Mouse (Mus musculus): ENCODE measurements around the gene Prx.

The Prx gene

DNA sequence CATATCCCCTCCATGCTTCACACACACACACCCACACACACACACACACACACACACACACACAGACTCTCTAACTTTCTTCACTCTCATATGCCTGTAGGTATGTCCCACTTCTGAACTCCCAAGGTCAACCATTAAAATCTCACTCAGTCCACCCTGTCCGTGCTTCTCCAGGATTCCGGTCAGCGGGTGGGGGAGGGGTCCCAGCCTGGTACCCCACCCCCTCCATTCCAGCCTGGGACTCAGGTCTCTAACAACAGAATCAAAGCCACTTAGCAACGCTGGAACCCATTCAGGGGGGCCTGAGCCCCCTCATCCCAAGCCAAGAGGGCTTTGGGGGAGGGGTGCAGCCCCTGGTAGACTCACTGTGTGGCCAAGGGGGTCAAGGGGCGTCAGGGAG is 23.8 kb downstream of the Prx start, which contains the start of gene Hipk4:
TSS of gene Hipk4 (plus strand) at position 301 of the 400 bp plus-strand sequence.
- DNase-seq (ENCODE audit: low read depth, low spot score): no peak

DNA sequence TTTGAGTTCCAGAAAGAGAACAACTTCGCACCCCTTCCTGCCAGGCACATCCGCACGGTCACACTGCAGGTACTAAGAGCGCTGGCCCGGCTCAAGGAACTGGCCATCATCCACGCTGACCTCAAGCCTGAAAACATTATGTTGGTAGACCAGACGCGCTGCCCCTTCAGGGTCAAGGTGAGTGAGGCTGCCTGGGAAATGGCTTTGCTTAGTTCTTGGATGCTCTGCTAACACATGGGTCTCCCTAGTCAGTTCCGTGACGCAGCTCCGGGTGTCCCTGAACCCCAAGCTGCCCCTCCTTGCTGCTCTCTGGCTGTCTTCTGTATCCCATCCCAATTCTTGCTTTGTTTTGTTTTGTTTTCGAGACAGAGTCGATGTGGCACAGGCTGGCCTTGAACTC is 24.7 kb downstream of the Prx start:
- no peak for DNase-seq (ENCODE audit: low read depth, low spot score)

DNA sequence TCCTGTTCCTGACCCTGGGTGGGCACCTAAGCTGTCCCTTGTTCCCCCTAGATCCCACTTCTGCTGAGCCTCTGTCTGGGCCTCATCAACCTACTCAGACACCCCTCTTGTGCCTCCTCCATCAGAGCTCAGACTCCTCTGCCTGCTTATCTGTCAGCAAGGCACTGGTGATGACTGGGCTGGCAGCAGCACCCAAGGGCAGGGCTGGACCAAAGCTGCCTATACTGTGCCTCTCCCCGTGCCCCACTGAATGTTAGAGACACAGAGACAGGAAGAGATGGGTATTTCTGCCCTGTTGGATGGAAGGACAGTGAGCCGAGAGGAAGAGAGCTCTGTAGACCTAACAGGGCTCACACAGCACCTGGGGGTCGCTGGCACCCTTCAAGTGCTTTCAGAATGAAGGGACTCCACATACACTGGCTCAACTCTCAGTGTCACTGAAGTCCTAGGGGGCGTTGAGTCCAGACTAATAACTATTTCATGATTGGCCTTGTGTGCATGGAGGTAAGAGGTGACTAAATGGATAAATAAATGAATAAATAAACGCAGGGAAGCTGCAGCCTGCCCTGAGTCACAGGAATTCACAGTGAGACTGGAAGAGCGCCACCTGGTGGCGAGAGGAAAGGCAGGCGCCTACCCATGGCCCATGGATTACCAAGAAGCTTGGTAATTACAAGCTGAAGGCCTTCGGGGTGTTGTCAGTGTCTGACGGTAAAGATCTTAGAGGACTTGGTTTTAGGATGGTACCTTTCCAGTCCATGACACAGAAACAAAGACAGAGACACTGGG is 27.1 kb downstream of the Prx start:
- DNase-seq (ENCODE audit: low read depth, low spot score): peak; percentile 93

DNA sequence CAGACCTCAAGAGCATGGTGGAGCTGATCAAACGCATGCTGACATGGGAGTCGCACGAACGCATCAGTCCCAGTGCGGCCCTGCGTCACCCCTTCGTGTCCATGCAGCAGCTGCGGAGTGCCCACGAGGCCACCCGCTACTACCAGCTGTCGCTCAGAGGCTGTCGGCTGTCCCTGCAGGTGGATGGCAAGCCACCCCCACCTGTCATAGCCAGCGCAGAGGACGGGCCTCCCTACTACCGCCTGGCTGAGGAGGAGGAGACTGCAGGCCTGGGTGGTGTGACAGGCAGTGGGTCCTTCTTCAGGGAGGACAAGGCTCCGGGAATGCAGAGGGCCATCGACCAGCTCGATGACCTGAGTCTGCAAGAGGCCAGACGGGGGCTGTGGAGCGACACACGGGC is 29.9 kb downstream of the Prx start:
- no peak for DNase-seq (ENCODE audit: low read depth, low spot score)

DNA sequence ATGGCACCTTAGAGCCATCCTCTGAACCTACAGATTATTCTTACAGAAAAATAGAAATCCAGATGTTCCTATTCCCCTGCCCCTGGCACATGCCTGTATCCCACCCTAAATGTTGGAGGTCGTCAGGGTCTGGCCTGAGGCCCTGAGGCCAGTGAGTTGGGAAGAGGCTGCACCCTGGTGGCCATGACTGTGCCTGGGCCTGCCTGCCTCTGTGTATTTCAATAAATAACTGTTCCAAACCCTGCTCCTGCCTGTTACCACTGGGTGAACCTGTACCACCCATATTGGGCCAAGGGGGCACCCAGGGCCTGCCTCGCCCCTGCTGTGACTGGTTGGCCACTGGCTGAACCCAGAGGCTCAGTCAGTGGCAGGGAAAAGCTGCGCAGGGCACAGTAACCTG is 31.8 kb downstream of the Prx start:
- DNase-seq (ENCODE audit: low read depth, low spot score): no peak

DNA sequence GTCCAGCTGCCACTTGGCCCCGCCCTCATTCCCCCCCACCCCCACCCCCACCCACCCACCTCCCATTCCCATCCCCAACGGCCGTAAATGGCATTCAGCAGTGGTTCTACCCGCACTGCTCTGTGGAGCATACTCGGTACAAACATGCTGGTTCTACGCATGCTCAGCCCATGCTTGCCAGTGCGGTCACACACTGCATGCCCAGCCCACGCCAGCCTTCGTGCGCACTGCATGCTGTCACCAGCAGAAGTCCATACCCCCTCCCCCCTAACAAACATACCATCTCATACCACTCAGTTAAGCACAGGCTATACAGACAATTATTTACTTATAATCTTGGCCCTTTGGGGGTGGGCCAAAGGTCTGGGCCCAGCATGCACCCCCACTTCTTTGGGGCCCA is 32.6 kb downstream of the Prx start:
- DNase-seq (ENCODE audit: low read depth, low spot score): no peak

DNA sequence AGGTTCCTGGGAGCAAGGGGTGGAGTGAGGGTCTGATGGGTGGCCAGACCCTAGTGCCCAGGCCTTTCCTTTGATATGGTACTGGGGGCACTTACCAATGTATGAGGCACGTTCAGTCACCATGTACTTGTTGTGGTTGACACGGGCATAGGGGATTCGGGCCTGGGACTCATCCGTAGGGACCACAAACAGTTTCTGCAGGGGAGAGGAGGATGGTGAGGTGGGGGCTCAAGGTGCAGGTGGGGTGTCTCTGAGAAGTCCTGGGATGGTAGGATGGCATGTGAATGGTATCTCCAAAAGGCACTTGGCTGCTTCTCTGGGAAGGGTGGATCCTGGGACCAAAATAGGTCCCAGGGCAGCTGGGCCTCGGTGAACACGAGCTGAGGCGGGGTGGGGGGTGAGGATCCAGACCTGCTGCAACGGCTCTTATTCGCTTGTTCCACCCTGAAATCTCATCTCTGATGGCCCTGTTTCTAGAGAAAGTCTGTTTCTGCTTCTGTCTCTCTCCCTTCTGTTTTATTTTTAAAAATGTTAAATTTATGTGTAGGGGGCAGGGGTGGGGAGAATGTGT is 33.4 kb downstream of the Prx start:
- no peak for DNase-seq (ENCODE audit: low read depth, low spot score)

DNA sequence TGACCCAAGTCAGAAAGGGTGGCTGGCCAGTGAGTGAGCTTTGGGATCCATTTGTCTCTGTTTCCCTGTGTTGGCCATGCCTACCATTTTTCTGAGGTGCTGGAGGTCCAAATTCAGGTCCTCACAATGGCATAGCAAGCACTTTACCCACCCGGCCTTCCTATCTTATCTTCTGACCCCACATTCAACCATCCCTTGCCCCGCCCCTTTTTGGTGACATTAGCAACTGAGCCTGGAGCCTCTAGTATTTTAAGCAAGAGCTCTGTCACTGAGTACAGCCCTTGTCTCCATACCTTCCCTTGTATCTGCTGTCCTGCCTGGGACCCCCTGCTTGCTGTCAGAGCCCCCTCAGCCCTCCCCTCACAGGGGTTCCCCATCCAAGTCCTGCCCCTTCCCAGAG is 36.3 kb downstream of the Prx start:
- peak; percentile 75 for DNase-seq (ENCODE audit: low read depth, low spot score)

DNA sequence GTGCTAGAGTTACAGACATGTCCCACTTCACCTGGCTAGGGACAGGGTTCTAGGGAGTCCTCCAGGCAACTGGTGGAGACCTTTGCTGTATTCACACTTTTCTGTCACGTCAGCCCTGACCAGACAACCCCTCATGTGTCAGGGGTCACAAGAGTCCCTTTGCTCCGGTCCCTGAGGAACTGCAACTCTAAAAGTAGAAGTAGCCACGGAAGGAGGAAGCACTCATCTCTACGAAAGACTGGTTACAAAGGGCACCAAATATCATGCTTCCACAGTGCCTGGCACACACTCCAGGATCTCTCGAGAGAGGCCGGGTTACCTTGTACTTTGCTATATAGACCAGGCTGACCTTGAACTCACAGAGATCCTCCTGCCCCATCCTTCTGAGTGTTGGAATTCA is 37.5 kb downstream of the Prx start:
- no peak for DNase-seq (ENCODE audit: low read depth, low spot score)

DNA sequence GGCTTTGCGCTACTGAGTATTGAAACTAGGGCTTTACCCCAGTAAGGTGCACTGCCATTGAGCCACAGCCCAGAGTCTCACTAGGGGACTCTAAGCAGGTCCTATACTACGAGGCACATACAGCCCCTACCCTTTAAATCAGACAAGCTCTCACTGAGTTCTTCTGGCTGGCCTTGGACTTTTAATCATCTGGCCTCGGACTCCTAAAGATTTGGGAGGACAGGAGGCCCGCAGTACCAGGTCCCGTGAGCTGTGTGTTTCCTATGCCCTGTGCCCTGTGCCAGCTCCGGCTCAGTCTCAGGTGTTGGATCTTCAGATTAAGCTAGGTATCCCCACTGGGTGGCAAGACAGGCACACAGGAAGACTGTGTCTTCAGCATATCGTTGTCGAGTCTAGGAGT is 38.9 kb downstream of the Prx start:
- no peak for DNase-seq (ENCODE audit: low read depth, low spot score)

DNA sequence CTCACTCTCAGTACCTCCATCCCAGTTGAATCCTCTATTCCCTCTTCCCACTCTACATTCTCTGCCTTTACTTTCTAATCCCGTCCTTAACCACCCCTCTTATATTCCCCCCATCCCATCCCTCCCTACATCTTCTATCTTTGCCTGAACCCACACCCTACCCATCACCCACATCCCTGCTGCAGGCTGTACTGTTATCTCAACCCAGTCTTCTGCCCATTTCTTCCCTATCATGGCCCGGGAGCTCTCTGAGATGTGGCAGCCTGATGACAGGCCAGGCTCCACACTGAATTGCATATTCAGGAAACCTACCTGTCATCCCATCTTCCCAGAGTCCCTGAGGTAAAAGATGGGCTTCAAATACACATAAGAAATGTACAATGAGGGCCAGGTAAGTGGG is 39.7 kb downstream of the Prx start:
- DNase-seq (ENCODE audit: low read depth, low spot score): no peak

DNA sequence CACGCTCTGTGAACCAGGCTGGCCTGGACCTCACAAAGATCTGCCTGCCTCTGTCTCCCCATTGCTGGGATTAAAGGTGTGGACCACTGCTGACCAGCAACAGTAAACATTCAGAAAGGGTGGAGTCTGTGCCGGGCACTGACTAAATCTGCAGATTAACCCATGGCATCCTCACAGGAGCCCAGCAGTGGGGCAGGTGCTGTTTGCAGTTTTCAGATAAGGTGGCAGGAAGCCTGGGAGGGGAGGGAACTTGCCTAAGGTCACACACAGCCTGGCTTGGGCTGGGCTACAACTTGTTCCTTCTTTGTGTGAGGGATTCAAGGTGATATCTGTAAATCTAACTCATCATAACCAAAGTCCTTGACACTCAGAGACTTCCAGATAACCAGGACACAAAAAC is 41.4 kb downstream of the Prx start:
- peak; percentile 62 for DNase-seq (ENCODE audit: low read depth, low spot score)

DNA sequence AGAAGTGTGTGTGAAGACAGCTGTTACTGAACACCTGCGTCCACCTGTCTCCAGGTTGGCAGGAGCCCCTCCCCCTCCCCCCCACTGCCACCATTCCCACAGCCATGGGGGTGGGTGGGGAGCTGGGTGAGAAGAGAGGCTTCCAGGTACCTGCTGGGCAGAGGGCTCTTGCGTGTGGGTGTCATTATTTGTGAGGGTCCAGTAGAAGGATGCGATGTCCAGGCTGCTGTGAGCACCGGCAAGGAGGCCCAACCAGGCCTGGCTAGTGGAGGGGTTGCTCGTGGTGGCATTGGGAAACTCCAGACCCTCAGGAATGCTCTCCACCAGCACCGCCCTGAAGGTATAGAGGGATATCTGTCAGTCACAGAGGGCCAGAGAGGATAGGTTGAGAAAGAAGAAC is 41.8 kb downstream of the Prx start:
- no peak for DNase-seq (ENCODE audit: low read depth, low spot score)

DNA sequence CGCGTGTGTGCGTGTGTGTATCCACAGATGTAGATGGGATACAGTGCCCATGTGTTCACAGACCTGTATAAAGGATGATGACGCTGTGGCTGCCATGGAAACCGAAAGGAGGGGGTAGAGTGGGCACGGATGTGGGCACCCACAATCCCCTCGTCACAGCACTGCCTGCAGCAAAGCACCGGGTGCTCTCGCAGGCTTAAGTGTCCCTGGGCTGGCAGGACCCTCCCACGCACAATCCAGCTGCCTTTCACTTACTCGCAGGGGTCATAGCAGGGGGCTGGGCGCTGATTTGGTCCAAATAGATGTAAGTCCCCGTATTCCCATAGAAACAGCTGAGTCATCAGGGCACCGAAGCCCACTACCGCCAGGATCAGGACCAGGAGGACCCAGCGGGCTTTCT is 42.3 kb downstream of the Prx start:
- DNase-seq (ENCODE audit: low read depth, low spot score): no peak

DNA sequence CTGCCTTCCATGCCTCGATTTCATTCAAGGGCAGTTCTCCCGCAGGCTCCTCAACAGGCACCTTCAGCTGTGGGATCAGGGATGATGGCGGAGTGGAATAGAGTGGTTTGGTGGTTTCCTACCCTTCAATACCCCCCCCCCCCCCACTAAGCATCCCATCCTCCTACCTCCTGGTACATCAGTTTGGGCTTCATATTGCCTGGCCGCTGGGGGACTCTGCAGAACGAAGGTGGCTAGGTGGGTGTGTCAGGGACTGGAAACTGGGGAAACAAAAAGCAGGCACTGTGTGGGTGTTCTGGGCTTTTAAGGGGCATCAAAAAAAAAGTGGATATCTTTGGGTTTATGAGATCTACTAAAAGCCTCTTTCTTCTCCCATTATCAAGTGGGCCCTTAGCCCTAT is 42.8 kb downstream of the Prx start:
- DNase-seq (ENCODE audit: low read depth, low spot score): no peak

DNA sequence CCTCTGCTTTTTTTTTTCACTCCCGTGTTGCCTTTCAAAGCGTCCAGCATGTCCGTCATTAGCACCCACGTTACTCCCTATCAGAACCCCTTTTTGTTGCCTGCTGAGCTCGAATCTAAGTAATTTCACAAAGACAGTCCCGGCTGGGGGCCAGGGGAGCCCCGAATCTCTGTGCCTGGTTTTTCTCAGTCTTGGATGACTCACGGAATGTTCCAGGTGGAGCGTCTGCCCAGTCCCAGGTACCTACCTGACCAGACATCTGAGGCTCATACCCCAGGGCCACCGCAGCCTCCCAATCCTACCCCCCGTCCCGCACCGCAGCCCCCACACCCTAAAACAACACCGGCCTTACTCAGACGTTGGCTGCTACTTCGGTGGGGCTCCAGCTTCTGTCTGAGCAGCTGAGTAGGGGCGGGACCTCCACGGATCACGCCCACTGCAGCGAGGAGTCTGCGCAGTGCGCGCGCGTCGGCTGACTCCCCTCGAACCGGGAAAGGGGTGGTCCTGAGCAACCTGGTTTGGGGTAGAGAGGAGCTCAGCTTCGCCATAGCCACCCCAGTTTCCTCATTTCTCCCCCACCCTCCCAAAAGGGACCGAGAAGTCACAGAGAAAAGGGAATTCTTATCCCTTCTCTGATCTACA is 43.4 kb downstream of the Prx start:
- peak; percentile 66 for DNase-seq (ENCODE audit: low read depth, low spot score)

DNA sequence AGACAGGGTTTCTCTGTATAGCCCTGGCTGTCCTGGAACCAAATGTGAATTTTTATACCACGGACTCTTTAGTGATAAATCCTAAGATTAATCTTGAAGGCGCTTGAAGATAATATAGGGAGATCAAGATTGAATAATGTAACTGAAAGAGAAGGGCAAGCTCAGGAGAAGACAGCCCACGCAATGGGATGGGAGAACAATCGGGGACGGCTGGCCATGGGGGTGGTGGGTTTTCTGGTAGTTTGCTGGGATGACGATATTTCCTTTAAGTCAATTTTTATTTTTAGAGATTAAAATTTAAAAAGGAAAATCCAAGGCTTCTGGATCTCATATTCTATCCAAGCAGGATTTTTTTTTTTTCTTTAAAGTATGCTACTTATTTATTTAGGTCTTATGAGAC is 43.9 kb downstream of the Prx start:
- DNase-seq (ENCODE audit: low read depth, low spot score): no peak

DNA sequence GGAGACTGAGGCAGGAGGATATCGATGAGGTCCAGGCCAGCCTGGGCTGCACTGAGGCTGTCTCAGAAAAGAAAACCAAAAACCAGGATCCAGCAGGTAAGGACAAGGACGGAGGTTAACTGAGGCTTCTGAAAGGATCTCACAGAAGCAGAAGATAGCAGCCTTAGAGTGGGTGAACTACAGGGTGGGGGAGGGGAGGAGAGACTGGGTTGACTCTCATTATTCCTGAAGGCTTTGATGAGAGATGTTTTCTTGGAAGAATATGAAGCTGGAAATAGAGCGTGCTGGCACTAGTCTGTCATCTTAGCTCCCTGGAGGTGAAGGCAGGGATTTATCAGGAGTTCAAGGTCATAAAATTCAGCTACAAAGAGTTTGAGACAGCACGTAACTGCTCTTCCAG is 44.7 kb downstream of the Prx start:
- DNase-seq (ENCODE audit: low read depth, low spot score): no peak

DNA sequence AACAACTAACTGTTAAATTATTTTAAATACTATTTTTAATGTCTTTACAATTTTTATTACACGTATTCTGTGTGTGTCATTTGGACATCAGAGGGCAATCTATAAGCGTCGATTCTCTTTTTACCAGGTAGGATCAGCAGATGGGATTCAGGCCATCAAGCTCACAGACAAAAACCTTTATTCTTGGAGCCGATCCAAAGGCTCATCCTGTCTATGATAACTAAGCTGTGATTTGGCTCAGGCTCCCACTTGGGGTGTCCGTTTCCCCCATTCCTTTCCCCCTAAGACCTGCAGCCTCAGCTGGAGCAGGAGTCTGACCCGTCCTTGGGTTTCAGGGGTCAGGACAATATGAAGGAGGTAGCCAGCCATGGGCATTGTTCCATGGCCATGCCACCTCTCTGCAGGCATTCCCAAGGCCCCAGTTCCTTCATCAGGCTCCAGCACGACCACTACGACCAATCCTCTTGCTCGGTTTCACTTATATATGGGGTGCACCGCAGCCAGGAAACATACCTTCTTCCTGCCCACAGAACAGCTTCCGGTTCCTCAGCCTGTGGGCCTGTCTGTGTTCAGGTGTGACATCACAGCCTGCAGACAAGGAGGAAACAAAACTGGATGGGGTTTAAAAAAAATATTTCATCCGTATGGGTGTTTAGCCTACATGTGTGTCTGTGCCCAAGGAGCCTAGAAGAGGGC is 45.7 kb downstream of the Prx start:
- no peak for DNase-seq (ENCODE audit: low read depth, low spot score)

DNA sequence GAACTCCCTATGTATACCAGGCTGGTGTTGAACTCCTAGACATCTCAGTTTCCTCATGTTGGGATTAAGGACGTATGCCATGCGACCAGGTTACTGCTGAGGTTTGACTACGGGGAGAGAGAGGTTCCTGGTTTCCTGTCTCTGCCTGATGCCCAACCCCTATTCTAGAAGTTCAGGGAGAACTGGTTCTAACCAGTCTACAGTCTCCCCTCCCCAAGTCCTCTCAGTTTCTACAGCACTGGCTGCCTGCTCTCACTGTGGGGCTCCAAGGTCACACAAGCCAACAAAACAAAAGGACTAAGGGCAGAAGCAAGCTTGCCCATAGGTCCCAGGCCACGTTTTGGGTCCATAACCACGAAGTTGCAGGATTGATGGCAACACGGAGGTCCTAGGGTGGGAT is 50.5 kb downstream of the Prx start:
- no peak for DNase-seq (ENCODE audit: low read depth, low spot score)

DNA sequence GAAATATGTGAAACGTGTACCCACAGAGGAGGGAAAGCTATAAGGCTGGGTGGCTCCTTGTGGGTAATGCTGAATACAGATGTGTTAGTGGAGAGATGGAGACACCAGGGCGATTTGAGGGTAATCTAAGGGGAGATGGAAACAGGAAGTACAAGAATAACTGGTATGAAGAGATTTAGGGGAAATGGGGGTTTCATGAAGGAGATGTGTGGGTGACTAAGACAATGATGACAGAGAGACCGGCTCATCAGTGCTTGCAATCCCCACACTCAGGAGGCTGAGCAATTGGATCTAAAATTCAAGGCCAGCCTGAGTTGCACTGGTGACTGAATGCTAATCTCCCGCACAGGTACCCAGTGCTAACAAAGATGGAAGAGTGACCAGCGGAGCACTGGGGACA is 52.9 kb downstream of the Prx start:
- no peak for DNase-seq (ENCODE audit: low read depth, low spot score)

DNA sequence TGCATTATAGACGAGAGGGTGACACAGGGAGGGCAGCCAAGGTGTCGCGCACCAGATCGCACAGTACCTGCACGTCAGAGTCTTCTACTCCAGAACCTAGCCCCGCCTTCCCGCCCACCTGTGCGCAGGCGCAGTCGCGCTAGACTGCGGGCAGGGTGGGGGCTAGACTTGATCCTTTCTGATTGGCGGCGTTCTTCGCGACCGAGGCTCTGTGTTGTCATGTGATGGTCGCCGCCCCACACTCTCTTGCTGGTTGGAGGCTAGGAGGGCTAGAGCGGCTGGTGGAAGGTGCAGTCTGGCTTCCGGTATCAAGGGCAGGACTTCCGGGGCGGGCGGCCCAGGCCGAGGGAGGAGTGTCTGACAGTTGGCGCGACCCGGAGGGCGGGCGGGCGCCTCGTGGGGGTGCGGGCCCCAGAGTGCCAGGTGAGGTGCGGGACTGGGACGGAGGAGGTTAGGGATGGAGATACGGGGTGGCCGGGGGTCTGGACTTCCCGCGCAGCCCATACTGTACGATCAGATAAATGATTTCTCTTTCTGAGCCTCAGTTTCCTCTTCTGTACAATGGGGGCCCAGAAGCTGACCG is 53.9 kb downstream of the Prx start, which contains the start of the genes Pld3 and 2310022A10Rik:
TSS of gene Pld3 (minus strand) at position 288 of the 583 bp plus-strand sequence.
TSS of gene 2310022A10Rik (plus strand) at position 303 of the 583 bp plus-strand sequence.
- peak; percentile 89 for DNase-seq (ENCODE audit: low read depth, low spot score)

Measured in c-Kit-negative CD71-positive TER-119-positive erythroid progenitor cells, embryonic 14.5 days (primary cell).